Mouse (Mus musculus): ENCODE data around the gene Cuta.
A peak's percentile ranks its signal among the peaks of the same experiment; 100 is the strongest.
"Not testable (repeated sequence)": the region's sequence is repeated elsewhere in the genome, so short reads cannot be mapped to it uniquely, and the experiment has no call there.

Gene Cuta

GRCm38 (mm10) chr17:26936453-26936852 is 2.9 kb downstream of the Cuta start:
- DNase-seq (ENCODE audit: low spot score), result no peak

DNA sequence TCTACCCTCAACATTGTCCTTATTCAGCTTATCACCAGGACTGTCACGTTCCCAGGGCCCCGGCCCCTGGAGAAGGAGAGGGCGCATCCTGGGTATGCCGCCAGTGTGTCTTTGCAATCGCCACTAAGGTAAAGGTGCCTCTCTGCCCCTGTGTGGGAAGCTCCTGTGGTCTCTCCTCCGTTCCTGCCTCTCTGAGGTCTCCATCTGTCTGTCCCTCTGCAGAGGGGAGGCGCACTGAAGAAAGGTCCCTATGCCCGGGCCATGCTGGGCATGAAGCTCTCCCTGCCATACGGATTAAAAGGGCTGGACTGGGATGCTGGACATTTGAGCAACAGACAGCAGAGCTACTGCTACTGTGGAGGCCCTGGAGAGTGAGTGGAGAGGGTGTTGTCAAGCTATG is 4.3 kb downstream of the Cuta start:
- DNase-seq (ENCODE audit: low spot score), result no peak

GRCm38 (mm10) chr17:26933885-26934827 is 5.2 kb downstream of the Cuta start:
- no peak for DNase-seq (ENCODE audit: low spot score)

DNA sequence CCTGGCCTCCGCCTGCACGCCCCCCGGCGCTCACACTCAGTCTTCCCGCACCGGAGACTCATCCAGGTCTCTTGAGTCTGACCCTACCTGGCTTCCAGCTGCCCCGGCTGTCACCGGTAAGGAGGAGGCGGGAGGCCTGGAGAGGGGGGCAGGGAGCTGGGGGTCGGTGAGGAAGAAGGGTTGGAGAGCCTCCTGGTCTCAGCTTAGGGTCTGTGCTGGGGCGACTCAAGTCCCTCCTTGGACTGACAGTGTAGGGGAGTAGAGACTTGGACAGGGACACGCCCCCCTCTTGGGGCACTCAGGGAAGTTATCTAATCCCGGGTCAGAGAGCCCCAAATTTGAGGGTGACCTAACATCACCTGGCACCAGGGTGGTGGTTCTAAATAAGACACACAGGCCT is 6.0 kb downstream of the Cuta start:
- DNase-seq (ENCODE audit: low spot score), result no peak

DNA sequence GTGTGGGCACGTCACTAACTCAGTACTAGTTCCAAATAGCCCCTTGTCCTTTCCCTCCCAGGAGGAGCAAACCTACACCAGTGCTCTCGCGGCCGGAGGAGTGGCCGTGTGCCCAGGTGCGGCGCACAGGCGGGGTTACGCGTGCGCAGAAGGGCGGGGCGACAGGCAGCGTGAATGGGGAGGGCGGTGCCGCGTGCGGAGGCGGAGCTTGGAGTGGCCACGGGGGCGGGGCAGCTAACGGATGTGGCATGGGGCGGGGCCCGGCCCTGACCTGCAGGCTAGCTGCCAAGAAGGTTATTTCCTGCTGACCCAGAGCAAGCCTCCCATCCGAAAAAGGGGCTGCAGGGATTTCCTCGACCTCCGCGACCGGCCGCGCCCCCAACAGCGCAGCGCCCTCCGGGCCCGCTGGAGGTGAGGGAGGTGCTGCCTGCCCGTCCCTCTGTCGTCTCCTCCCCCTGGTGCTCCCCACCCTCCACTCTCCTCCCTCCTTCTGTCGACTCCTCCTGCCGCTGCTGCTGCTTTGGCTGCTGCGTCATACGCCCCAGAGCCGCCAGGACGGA is 6.5 kb downstream of the Cuta start, which contains the start of gene Phf1:
Gene Phf1, plus strand, starts transcription at position 214 of the 560 bp plus-strand sequence.
- peak; percentile 95 for DNase-seq (ENCODE audit: low spot score)

DNA sequence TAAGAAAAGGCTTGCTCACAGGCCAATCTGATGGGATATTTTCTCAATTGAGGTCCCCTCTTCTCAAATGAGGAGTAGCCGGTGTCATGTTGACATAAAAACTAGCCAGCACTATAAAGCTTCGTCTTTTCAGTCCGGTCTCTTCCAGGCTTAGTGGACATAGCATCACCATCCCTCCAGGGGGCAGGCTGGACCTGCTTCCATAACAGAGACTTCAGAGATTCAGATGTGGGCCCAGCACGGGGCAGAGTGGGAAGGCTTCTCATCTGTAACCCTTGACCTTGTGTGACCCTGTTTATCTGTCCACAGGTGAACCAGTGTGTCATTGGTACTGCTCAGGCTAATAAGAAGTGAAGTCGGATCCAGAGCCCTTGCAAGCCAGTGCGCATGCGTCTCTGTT is 7.6 kb downstream of the Cuta start:
- DNase-seq (ENCODE audit: low spot score), result not testable (repeated sequence)

- not testable (repeated sequence) for DNase-seq (ENCODE audit: low spot score)
Measured at GRCm38 (mm10) chr17:26925414-26925813, 14.0 kb downstream of the Cuta start.

DNA sequence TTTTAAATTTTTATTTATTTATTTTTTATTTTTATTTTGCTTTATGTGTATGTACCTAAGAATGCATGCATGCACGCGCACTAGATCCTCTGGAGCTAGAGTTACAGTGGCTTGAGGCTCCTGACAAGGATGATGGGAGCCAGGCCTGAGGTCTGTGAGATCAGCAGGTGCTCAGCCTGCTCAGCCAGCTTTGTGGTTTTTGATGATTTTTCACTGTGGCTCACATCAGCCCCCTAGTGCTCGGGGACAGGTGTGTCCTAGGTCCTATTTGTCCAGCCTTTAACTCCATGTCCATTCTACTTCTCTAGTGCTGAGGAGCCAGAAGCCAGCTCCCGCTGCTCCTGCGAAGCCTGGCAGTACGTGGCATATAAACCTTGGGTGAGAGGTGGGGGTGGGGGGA is 17.0 kb downstream of the Cuta start:
- not testable (repeated sequence) for DNase-seq (ENCODE audit: low spot score)

GRCm38 (mm10) chr17:26919516-26919915 is 19.9 kb downstream of the Cuta start:
- DNase-seq (ENCODE audit: low spot score), result not testable (repeated sequence)

- DNase-seq (ENCODE audit: low spot score), result no peak
Measured at GRCm38 (mm10) chr17:26918343-26918742, 21.0 kb downstream of the Cuta start.

DNA sequence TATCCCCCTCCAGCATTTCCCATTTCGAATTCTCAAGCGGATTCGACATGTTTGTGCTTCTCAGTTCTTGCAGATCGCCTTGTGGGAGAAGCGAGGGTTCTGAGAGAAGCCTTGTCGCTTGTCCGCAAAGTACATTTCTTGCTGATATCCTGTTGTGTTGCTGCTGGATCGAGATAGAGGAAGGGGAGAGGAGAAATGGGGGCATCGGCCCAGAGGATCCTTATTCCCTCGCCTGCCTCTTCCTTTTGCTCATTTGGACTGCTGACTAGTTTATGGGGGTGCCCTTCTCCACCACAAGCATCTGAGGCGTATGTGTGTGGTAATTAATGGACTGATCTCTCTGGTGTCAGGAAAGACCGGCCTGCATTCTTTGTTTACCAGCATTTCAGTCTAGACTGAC is 21.8 kb downstream of the Cuta start:
- not testable (repeated sequence) for DNase-seq (ENCODE audit: low spot score)

- DNase-seq (ENCODE audit: low spot score), result peak; percentile 98
Measured at GRCm38 (mm10) chr17:26916711-26917482, 22.5 kb downstream of the Cuta start, which contains the start of gene Kifc5b. Kifc5b (plus strand) TSS chr17:26917091.

DNA sequence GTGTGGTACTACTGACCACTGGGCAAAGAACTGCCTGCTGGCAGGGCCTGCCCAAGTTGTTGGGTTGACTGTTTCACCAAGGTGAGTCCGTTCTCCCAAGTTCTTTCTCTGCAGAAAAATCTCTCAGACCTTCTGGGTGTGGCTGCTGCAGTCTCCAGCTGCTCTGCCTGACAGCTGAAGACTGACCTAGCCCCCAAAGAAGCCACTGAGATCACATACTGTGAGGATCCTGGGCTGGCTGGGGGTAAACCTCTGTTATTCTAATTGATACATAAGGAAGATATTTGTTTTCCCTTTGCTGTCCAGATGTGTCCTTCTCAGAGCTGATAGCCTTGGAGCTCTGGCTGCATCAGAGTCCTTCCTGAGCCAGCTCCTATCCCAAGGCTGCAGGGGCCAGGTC is 24.1 kb downstream of the Cuta start:
- DNase-seq (ENCODE audit: low spot score), result no peak

- DNase-seq (ENCODE audit: low spot score), result not testable (repeated sequence)
Measured at GRCm38 (mm10) chr17:26907506-26907905, 31.9 kb downstream of the Cuta start.

GRCm38 (mm10) chr17:26904320-26904719 is 35.0 kb downstream of the Cuta start:
- DNase-seq (ENCODE audit: low spot score), result no peak

DNA sequence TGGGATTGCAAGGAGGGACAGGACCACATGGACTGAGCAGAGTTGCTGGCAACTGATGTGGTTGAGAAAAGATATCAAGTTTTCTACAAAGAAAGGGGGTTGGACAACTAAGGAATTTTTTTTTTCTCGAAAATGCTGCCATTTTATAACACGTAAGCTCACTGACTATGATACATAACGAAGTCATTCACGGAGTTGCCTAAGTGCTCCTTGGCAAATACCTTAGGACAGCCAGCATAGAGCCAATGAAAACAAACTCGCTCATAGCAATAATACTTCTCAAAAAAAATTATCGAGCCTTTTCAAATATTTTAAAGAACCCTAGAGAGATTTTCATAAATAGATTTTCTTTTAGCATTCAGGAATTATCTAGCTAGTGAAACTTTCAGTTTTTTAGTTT is 38.5 kb downstream of the Cuta start:
- no peak for DNase-seq (ENCODE audit: low spot score)

- DNase-seq (ENCODE audit: low spot score), result peak; percentile 38
Measured at GRCm38 (mm10) chr17:26895578-26895977, 43.8 kb downstream of the Cuta start.

GRCm38 (mm10) chr17:26894342-26894741 is 45.0 kb downstream of the Cuta start:
- no peak for DNase-seq (ENCODE audit: low spot score)

DNA sequence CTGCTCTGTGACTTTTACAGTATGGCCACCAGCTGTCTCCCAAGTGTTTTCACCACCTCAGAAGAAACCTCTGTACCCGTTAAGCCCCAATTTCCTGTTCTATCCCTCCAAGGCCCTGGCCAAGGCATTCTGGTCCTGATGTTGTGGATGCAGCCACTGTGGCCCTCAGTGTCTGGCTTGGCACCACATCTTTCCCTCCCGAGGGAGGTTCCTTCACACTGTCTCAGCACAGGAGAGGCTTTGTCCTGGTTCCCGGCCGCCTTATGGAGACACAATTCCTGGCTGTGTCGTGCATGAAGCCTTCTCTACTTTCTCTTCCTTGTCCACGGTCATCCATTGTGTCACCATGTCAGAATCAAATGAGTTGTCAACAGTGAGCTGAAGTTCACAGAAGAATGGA is 45.9 kb downstream of the Cuta start:
- no peak for DNase-seq (ENCODE audit: low spot score)

GRCm38 (mm10) chr17:26892635-26893375 is 46.6 kb downstream of the Cuta start:
- DNase-seq (ENCODE audit: low spot score), result no peak

- DNase-seq (ENCODE audit: low spot score), result no peak
Measured at GRCm38 (mm10) chr17:26887926-26888325, 51.4 kb downstream of the Cuta start.
